ENCODE assay signal across 8 mouse cellular contexts in the genomic region with DNA sequence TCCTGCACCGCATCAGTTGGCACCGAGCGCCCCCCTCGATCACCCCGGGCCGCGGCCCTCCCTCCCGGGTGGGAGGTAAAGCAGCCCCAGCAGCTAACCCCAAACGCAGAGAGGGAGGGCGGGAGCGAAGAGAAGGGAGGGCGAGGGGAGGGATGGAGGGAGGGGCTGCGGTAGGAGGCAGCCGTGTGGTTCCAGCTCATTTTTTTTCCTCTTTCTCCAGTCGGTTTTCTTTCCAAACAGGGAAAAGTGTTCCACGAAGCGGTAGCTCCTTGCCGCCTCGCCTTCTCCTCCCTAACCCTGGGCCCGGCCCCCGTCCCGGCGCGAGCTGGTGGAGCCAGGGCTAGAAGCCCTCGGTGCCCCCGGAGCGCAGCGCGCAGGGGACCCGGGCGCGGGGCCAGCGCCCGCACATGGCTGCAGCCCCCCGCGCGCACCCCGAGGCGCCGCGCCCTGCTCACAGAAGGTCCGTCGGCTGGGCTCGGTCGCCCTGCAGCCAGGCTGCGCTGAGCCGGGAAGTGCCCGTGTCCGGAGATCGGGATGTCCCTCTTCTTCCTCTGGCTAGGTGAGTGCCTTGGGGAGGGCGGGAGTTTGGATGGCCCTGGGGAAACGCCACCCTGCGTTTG. TPM values are rescaled to one million over a fixed set of nuclear protein-coding genes. Genes with fewer than 3 reads are reported as not detected.
A peak's percentile ranks its signal among the peaks of the same experiment; 100 is the strongest.
DNase-seq lines count a peak whose midpoint lies in the region; ATAC-seq and TF ChIP-seq lines count a peak whose summit lies in the region.

A gene (plus strand): TSS at position 162 of the 620 bp plus-strand sequence.

- peaks cover 6% of the 10 kb centered on the region; the same call in 1 of the 2 replicates for H3K27me3 ChIP-seq in forebrain, embryonic 11.5 days (ENCODE audit: control insufficient read depth, insufficient read depth, low read length)
- H3K27me3 ChIP-seq in hindbrain, embryonic 15.5 days: no peaks in the 10 kb centered on the region
- H3K27me3 ChIP-seq in liver, adult 2 months (ENCODE audit: control insufficient read depth, insufficient read depth, low read length): peaks cover 8% of the 10 kb centered on the region; the same call in 1 of the 2 replicates

- H3K79me2 ChIP-seq in liver, adult 2 months (ENCODE audit: control insufficient read depth, insufficient read depth, low read length): no peaks in the 10 kb centered on the region

- peak; percentile 70 for ATAC-seq in forebrain, embryonic 11.5 days (replicated peaks; ENCODE audit: low FRiP score)
- peak; percentile 74 for ATAC-seq in hindbrain, embryonic 15.5 days (ENCODE audit: low FRiP score, low read depth)
- no peak for ATAC-seq in CD4-positive, CD25-positive, alpha-beta regulatory T cell, adult 4 months

- TF ChIP-seq POLR2A in liver, adult 2 months (IDR thresholded peaks at IDR 0.05; ENCODE audit: extremely low read depth, insufficient read depth, low read length): no peak

- no peaks in the 10 kb centered on the region; the same call in 1 of the 2 replicates for H3K4me1 ChIP-seq in brown adipose tissue, adult 24 weeks (ENCODE audit: control insufficient read depth, insufficient read depth, insufficient read length, low read length)
- no peaks in the 10 kb centered on the region; the same call in 1 of the 2 replicates for H3K4me1 ChIP-seq in forebrain, embryonic 11.5 days (replicated peaks; ENCODE audit: control insufficient read depth, insufficient read depth, low read length)
- H3K4me1 ChIP-seq in hindbrain, embryonic 15.5 days (replicated peaks): peaks cover 35% of the 10 kb centered on the region
- no peaks in the 10 kb centered on the region for H3K4me1 ChIP-seq in liver, adult 2 months (ENCODE audit: control insufficient read depth, insufficient read depth, low read length)

- H3K27ac ChIP-seq in brown adipose tissue, adult 24 weeks (replicated peaks; ENCODE audit: low read depth, low read length): no peak within 1 kb of the TSS
- peak within 1 kb of the TSS; percentile 71 for H3K27ac ChIP-seq in forebrain, embryonic 11.5 days (ENCODE audit: low read depth, low read length)
- peak within 1 kb of the TSS; percentile 95 for H3K27ac ChIP-seq in hindbrain, embryonic 15.5 days (replicated peaks)
- no peak within 1 kb of the TSS for H3K27ac ChIP-seq in liver, adult 2 months (replicated peaks; ENCODE audit: insufficient read depth, low read depth, low read length)

- H3K9me3 ChIP-seq in forebrain, embryonic 11.5 days (ENCODE audit: control insufficient read depth, low read length): no peaks in the 10 kb centered on the region
- no peaks in the 10 kb centered on the region for H3K9me3 ChIP-seq in hindbrain, embryonic 15.5 days

- TF ChIP-seq CTCF in liver, adult 2 months (IDR thresholded peaks at IDR 0.05; ENCODE audit: low read depth, low read length): no peak

- H3K4me3 ChIP-seq in brown adipose tissue, adult 24 weeks (ENCODE audit: insufficient read depth, low read depth, low read length): peak within 1 kb of the TSS; percentile 50
- peak within 1 kb of the TSS; percentile 59 for H3K4me3 ChIP-seq in forebrain, embryonic 11.5 days (ENCODE audit: low read depth, low read length)
- peak within 1 kb of the TSS; percentile 89 for H3K4me3 ChIP-seq in hindbrain, embryonic 15.5 days
- H3K4me3 ChIP-seq in liver, adult 2 months (ENCODE audit: insufficient read depth, low read depth, low read length): peak within 1 kb of the TSS; percentile 28; the same call in 1 of the 2 replicates

- peak within 1 kb of the TSS; percentile 93 for H3K4me2 ChIP-seq in forebrain, embryonic 11.5 days (ENCODE audit: low read depth, low read length, severe bottlenecking)
- peak within 1 kb of the TSS; percentile 92 for H3K4me2 ChIP-seq in hindbrain, embryonic 15.5 days

- peak; percentile 41 for DNase-seq in right cerebral cortex, adult 18-20 months
- DNase-seq in right cerebral cortex, postnatal 36 days (ENCODE audit: low spot score in 2 of 2): no peak
- DNase-seq in forebrain, embryonic 11.5 days (ENCODE audit: low spot score): peak; percentile 72
- no peak for DNase-seq in liver, adult 2 months (ENCODE audit: extremely low read depth, low read depth, low spot score)
- DNase-seq in retina, embryonic 14.5 days (ENCODE audit: low spot score): peak; percentile 48

- under 1% methylated on average over 51 of the region's 53 CpGs for WGBS in forebrain, embryonic 11.5 days
- under 1% methylated on average over 49 of the region's 53 CpGs for WGBS in hindbrain, embryonic 15.5 days
- WGBS in liver, adult 2 months: 4% methylated on average over 50 of the region's 53 CpGs

- peak within 1 kb of the TSS; percentile 81 for H3K9ac ChIP-seq in forebrain, embryonic 11.5 days (ENCODE audit: low read length)
- H3K9ac ChIP-seq in hindbrain, embryonic 15.5 days: peak within 1 kb of the TSS; percentile 89
- H3K9ac ChIP-seq in liver, adult 2 months (ENCODE audit: low read depth, low read length): peak within 1 kb of the TSS; percentile 4

- no peaks in the 10 kb centered on the region for H3K36me3 ChIP-seq in forebrain, embryonic 11.5 days (ENCODE audit: control insufficient read depth, insufficient read depth, low read length)
- no peaks in the 10 kb centered on the region for H3K36me3 ChIP-seq in hindbrain, embryonic 15.5 days
- no peaks in the 10 kb centered on the region for H3K36me3 ChIP-seq in liver, adult 2 months (ENCODE audit: control insufficient read depth, insufficient read depth, low read length)

RNA-seq across cellular contexts. Expression of the gene that starts here (rescaled TPM):
- polyA plus RNA-seq in brown adipose tissue, adult 24 weeks (2012; ENCODE audit: insufficient read depth, insufficient read length, missing spikeins): 2.9 and 7.2 TPM in 2 replicates
- 23.3 and 24.6 TPM in 2 replicates for polyA plus RNA-seq in forebrain, embryonic 11.5 days (2014; fragmentation: Nextera tagmentation; extraction: Ambion mirVana)
- polyA plus RNA-seq in hindbrain, embryonic 15.5 days (2015; fragmentation: Nextera tagmentation; extraction: Ambion mirVana): 48.4 and 51.1 TPM in 2 replicates
- total RNA-seq in liver, adult 2 months (2014; rRNA removed): 0.40 and 0.46 TPM in 2 replicates
- polyA plus RNA-seq in liver, adult 2 months (2012; rRNA removed): 0.98 and 1.3 TPM in 2 replicates
- polyA plus RNA-seq in CD4-positive, CD25-positive, alpha-beta regulatory T cell, adult 4 months (2017; shearing (Covaris generic)): under 1 TPM in 1 of 2 experiments, not detected in 1; 0.42 TPM

Comparison
In these comparisons a context has a peak if more than half of its experiments do, and no peak if none do; other contexts are left out.
1. DNase-seq: peak in right cerebral cortex, adult 18-20 months (single experiment), forebrain, embryonic 11.5 days (single experiment) and retina, embryonic 14.5 days (single experiment); none in right cerebral cortex, postnatal 36 days (0 of 2) and liver, adult 2 months (single experiment).
2. H3K27ac ChIP-seq: peak in forebrain, embryonic 11.5 days (single experiment) and hindbrain, embryonic 15.5 days (single experiment); none in brown adipose tissue, adult 24 weeks (single experiment) and liver, adult 2 months (single experiment).
3. H3K4me3 ChIP-seq: peak in every context shown above with its lines; median percentile 89 in hindbrain, embryonic 15.5 days; 59 in forebrain, embryonic 11.5 days; 50 in brown adipose tissue, adult 24 weeks; 28 in liver, adult 2 months.
4. H3K9ac ChIP-seq: peak in every context shown above with its lines; median percentile 89 in hindbrain, embryonic 15.5 days; 81 in forebrain, embryonic 11.5 days; 4 in liver, adult 2 months.